Mouse (Mus musculus) heart, embryonic 14.5 days (tissue): ENCODE data around the gene Arid2. TPM values are rescaled to one million over a fixed set of nuclear protein-coding genes. Genes with fewer than 3 reads are reported as not detected.

ENCODE experiments used
- ATAC-seq: fragments of 200-750 bp; cut with Nextera tagmentation; 2 replicates; pipeline ENCODE4 v1.8.0; 2017; ENCODE audit warnings: low read depth, moderate TSS enrichment; ENCODE audit not compliant: insufficient number of reproducible peaks, insufficient read depth, low FRiP score
- H3K27ac ChIP-seq, 2 experiments: fragments of 200-500 bp in 1 of 2; fragments of 300-500 bp in 1 of 2; sonication (generic) in 1 of 2; replicated peaks in 1 of 2; 2 replicates each; pipeline ENCODE4 v1.5.1; 2012 to 2014; ENCODE audit warnings: low read depth in 2 of 2, low read length in 2 of 2, control low read depth in 1 of 2, mild to moderate bottlenecking in 1 of 2, mixed read lengths in 1 of 2; ENCODE audit not compliant: control insufficient read depth in 1 of 2, insufficient read depth in 1 of 2
- H3K27me3 ChIP-seq: fragments of 300-500 bp; sonication (generic); 2 replicates; pipeline ENCODE4 v1.6.1; 2014; ENCODE audit warnings: mild to moderate bottlenecking, low read length, control low read depth; ENCODE audit not compliant: control insufficient read depth, insufficient read depth
- H3K36me3 ChIP-seq: fragments of 300-500 bp; sonication (generic); 2 replicates; pipeline ENCODE4 v1.6.1; 2014; ENCODE audit warnings: mild to moderate bottlenecking, control low read depth, low read length, mixed read lengths; ENCODE audit not compliant: control insufficient read depth, insufficient read depth
- H3K4me1 ChIP-seq, 2 experiments: fragments of 200-500 bp in 1 of 2; fragments of 300-500 bp in 1 of 2; sonication (generic) in 1 of 2; 2 replicates each; pipeline ENCODE4 v1.6.1; 2012 to 2014; ENCODE audit warnings: low read length in 2 of 2, control low read depth in 1 of 2, mixed read lengths in 1 of 2; ENCODE audit not compliant: control insufficient read depth in 2 of 2, insufficient read depth in 2 of 2
- H3K4me2 ChIP-seq: fragments of 300-500 bp; sonication (generic); 2 replicates; pipeline ENCODE4 v1.6.1; 2014; ENCODE audit warnings: mild to moderate bottlenecking, low read length
- H3K4me3 ChIP-seq, 2 experiments: fragments of 200-500 bp in 1 of 2; fragments of 300-500 bp in 1 of 2; sonication (generic) in 1 of 2; 2 replicates each; pipeline ENCODE4 v1.5.1; 2012 to 2014; ENCODE audit warnings: low read length in 2 of 2, mild to moderate bottlenecking in 2 of 2, control low read depth in 1 of 2, low read depth in 1 of 2, moderate library complexity in 1 of 2; ENCODE audit not compliant: control insufficient read depth in 1 of 2, insufficient read depth in 1 of 2
- H3K9ac ChIP-seq: fragments of 300-500 bp; sonication (generic); 2 replicates; pipeline ENCODE4 v1.6.1; 2014; ENCODE audit warnings: mild to moderate bottlenecking, low read length
- H3K9me3 ChIP-seq: fragments of 300-500 bp; sonication (generic); 2 replicates; pipeline ENCODE4 v1.6.1; 2016; ENCODE audit warnings: low read length, control low read depth; ENCODE audit not compliant: control insufficient read depth
- WGBS: fragments of 180-500 bp; shearing (Covaris S2); extraction: QIAGEN DNeasy Blood & Tissue Kit; methylation state at CpG from one replicate; pipeline ENCODE4 v1.1.7; 2014; 5-methylcytosine and 5-hydroxymethylcytosine counted together
- polyA plus RNA-seq: library from polyadenylated mRNA; unstranded; fragments of >200 nt; fragmentation: Nextera tagmentation; extraction: Ambion mirVana; gene quantifications from 2 replicates; pipeline ENCODE4 v1.2.1, GENCODE M21; 2014

Arid2 gene
- polyA plus RNA-seq, 1 experiment from 2014 or later: 19.4 TPM

DNA sequence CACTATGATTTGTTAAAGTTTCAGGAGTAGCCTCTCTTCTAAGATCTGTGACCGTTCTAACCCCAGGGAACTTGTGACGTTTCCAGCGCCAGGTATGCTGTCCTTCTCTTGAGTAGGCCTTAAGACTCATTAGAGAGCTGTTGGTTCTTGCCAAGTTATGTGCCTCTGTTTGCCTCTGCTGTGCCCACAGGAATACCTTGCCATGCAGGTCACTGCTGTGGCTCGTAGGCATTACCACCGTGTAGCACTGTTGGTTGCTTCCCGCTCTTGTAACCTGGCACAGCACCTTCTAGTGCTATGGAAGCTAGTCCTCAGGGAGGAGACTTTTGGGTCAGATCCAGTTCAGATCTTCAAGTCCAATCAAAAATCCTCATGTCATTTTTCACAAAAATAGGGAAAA is 107.8 kb downstream of the Arid2 start:
- Histone ChIP-seq H3K36me3 (peaks cover 85% of the 10 kb centered on the region), H3K27me3 (no peaks in the 10 kb centered on the region), H3K4me2 (no peak overlapping the region), H3K4me1 (no peaks in the 10 kb centered on the region), H3K9me3 (no peaks in the 10 kb centered on the region), H3K9ac (no peak overlapping the region), H3K27ac (no peak overlapping the region), H3K4me3 (no peak overlapping the region)
- no peak for ATAC-seq
- WGBS: 94% methylated on average over 6 of the region's 6 CpGs

DNA sequence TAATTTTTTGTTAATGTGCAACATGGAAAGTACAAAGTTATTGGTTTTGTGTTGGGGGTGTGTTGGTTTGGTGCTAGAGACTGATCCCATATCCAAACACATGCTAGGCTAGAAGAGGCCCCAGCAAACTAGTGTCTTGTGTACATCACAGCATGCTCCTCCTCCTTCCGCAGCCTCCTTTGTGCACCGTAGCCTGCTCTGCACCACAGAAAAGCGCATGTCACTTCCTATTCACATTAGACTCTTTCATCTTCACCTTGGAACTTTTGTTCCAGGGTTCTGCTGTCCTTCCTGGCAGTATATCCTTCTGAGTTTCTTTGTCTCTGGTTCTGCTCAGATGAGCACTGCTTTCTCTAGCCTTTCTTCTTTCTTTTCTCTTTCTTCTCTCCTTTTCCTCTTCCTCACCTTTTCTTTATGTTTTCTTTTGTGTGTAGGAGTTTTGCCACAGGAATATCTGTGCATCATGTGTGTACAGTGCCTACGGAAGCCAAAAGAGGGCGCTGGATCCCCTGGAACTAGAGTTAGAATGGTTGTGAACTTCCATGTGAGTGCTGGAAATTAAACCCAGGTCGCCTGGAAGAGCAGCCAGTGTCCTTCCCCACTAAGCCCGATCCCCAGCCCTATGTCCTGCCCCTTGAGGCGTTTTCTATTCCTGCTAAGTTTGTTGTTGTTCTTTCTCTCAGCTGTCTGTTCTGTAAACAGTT is 109.5 kb downstream of the Arid2 start:
- Histone ChIP-seq H3K4me2 (no peak overlapping the region), H3K27ac (no peak overlapping the region), H3K4me3 (no peak overlapping the region), H3K9ac (no peak overlapping the region), H3K36me3 (peaks cover 77% of the 10 kb centered on the region), H3K27me3 (no peaks in the 10 kb centered on the region), H3K4me1 (no peaks in the 10 kb centered on the region), H3K9me3 (no peaks in the 10 kb centered on the region)
- ATAC-seq: no peak
- 84% methylated on average over 8 of the region's 8 CpGs for WGBS

GRCm38 (mm10) chr15:96398333-96398732 is 111.0 kb downstream of the Arid2 start:
- Histone ChIP-seq H3K36me3 (peaks cover 80% of the 10 kb centered on the region), H3K27me3 (no peaks in the 10 kb centered on the region), H3K4me2 (no peak overlapping the region), H3K4me3 (no peak overlapping the region), H3K9me3 (no peaks in the 10 kb centered on the region), H3K4me1 (no peaks in the 10 kb centered on the region), H3K27ac (no peak overlapping the region), H3K9ac (no peak overlapping the region)
- WGBS: 89% methylated on average over 10 of the region's 10 CpGs
- ATAC-seq: no peak

DNA sequence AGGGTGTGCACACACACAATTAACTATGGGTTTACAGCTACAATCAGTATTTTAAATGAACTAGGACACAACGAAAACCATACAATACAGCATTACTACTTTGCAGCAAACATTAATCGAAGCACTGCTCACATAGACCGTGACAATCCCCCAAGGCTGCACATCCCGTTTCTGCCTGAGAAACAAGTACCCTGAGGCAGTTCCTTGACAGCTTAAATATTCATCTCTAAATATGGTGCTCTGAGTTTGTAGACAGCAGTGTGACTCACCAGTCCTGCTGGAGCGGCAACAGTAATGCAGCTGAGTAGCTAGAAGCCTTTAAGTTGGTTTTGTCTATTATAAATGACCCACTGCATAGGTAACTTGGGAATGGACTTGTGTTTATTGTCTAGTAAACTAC is 118.2 kb downstream of the Arid2 start:
- peaks cover 62% of the 10 kb centered on the region for H3K36me3 ChIP-seq
- H3K9me3 ChIP-seq: no peaks in the 10 kb centered on the region
- 86% methylated on average over 5 of the region's 5 CpGs for WGBS
- no peaks in the 10 kb centered on the region for H3K27me3 ChIP-seq
- no peak overlapping the region for H3K27ac ChIP-seq
- H3K4me3 ChIP-seq: no peak overlapping the region
- H3K9ac ChIP-seq: no peak overlapping the region
- no peak overlapping the region for H3K4me2 ChIP-seq
- ATAC-seq: no peak
- no peaks in the 10 kb centered on the region for H3K4me1 ChIP-seq

GRCm38 (mm10) chr15:96406253-96406652 is 118.9 kb downstream of the Arid2 start:
- ATAC-seq: no peak
- 83% methylated on average over 4 of the region's 4 CpGs for WGBS
- Histone ChIP-seq H3K27ac (no peak overlapping the region), H3K4me1 (no peaks in the 10 kb centered on the region), H3K4me2 (no peak overlapping the region), H3K9ac (no peak overlapping the region), H3K4me3 (no peak overlapping the region), H3K27me3 (no peaks in the 10 kb centered on the region), H3K9me3 (no peaks in the 10 kb centered on the region), H3K36me3 (peaks cover 66% of the 10 kb centered on the region)

GRCm38 (mm10) chr15:96407151-96407550 is 119.8 kb downstream of the Arid2 start:
- peaks cover 65% of the 10 kb centered on the region for H3K36me3 ChIP-seq

DNA sequence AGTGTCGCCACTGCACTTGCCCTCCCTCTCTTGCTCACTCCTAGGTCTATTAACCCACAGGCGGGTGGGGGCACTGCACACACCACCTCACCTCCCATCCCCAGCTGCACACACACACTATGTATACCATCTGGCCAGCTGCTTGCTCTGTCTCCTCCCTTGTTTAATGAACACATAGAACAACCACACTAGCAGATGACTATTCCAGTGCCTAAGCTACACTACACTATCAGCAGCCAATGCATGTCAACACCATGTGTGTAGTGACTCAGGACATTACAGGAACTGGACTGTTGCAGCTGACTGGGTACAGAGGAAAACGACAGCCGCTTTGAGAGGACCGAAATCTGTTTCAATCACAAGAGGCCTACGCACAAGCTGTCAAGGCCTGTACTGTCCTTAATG is 121.4 kb downstream of the Arid2 start:
- 80% methylated on average over 6 of the region's 6 CpGs for WGBS
- H3K9ac ChIP-seq: no peak overlapping the region
- H3K4me1 ChIP-seq: no peaks in the 10 kb centered on the region
- no peak overlapping the region for H3K27ac ChIP-seq
- H3K36me3 ChIP-seq: peaks cover 67% of the 10 kb centered on the region
- H3K27me3 ChIP-seq: no peaks in the 10 kb centered on the region
- H3K4me2 ChIP-seq: no peak overlapping the region
- no peak for ATAC-seq
- H3K4me3 ChIP-seq: no peak overlapping the region
- no peaks in the 10 kb centered on the region for H3K9me3 ChIP-seq

More at GRCm38 (mm10) chr15:96407151-96407550, 119.8 kb downstream of the Arid2 start:
- H3K4me1 ChIP-seq: no peaks in the 10 kb centered on the region
- no peaks in the 10 kb centered on the region for H3K27me3 ChIP-seq
- H3K27ac ChIP-seq: no peak overlapping the region
- WGBS: 84% methylated on average over 2 of the region's 2 CpGs
- no peak overlapping the region for H3K4me2 ChIP-seq
- H3K9ac ChIP-seq: no peak overlapping the region
- no peaks in the 10 kb centered on the region for H3K9me3 ChIP-seq
- ATAC-seq: no peak
- H3K4me3 ChIP-seq: no peak overlapping the region

GRCm38 (mm10) chr15:96418161-96418560 is 130.8 kb downstream of the Arid2 start:
- no peak overlapping the region for H3K27ac ChIP-seq
- H3K27me3 ChIP-seq: no peaks in the 10 kb centered on the region
- no peak for ATAC-seq
- no peak overlapping the region for H3K4me3 ChIP-seq
- H3K4me1 ChIP-seq: no peaks in the 10 kb centered on the region
- WGBS: 93% methylated on average over 12 of the region's 12 CpGs
- no peak overlapping the region for H3K9ac ChIP-seq
- H3K36me3 ChIP-seq: peaks cover 98% of the 10 kb centered on the region
- H3K4me2 ChIP-seq: no peak overlapping the region
- H3K9me3 ChIP-seq: no peaks in the 10 kb centered on the region
